Mouse (Mus musculus) G1E (cell line): ENCODE results near the gene Thrap3.

Source experiments
- GATA1 ChIP-seq: IDR thresholded peaks from 2 replicates; pipeline ENCODE4 v1.6.1; 2012; ENCODE audit warnings: borderline replicate concordance, low read length, inconsistent platforms, mixed read lengths
- TAL1 ChIP-seq: conservative IDR thresholded peaks from 2 replicates; pipeline ENCODE4 v1.6.1; 2012; ENCODE audit warnings: low read depth, low read length, inconsistent platforms, mixed read lengths

GRCm38 (mm10) chr4:126157562-126157961 lies 45.0 kb downstream of the Thrap3 start:
- TF ChIP-seq TAL1, result no peak
- no peak for TF ChIP-seq GATA1
